Mouse (Mus musculus): ENCODE results near the gene Sema5b. TPM values are rescaled to one million over a fixed set of nuclear protein-coding genes. Genes with fewer than 3 reads are reported as not detected.
A peak's percentile ranks its signal among the peaks of the same experiment; 100 is the strongest.

The Sema5b gene
- polyA plus RNA-seq (2015; fragmentation: Nextera tagmentation; extraction: Ambion mirVana), result 40.8 and 41.7 TPM in 2 replicates

GRCm38 (mm10) chr16:35541117-35541641 is at the start of gene Sema5b:
Sema5b (plus strand) TSS chr16:35541145.
- Histone ChIP-seq H3K9me3 (replicated peaks) (no peaks in the 10 kb centered on the region), H3K36me3 (ENCODE audit: poor library complexity, severe bottlenecking) (peaks cover 18% of the 10 kb centered on the region), H3K4me1 (peaks cover 38% of the 10 kb centered on the region), H3K4me2 (peak within 1 kb of the TSS; percentile 81), H3K4me3 (peak within 1 kb of the TSS; percentile 94), H3K27me3 (peaks cover 7% of the 10 kb centered on the region), H3K9ac (peak within 1 kb of the TSS; percentile 97), H3K27ac (peak within 1 kb of the TSS; percentile 89)
- 0% methylated on average over 38 of the region's 54 CpGs for WGBS
- peak; percentile 88 for ATAC-seq

- Histone ChIP-seq H3K9me3 (replicated peaks) (no peaks in the 10 kb centered on the region), H3K4me3 (no peak overlapping the region), H3K4me2 (no peak overlapping the region), H3K4me1 (no peaks in the 10 kb centered on the region), H3K9ac (no peak overlapping the region), H3K27ac (no peak overlapping the region), H3K27me3 (no peaks in the 10 kb centered on the region), H3K36me3 (ENCODE audit: poor library complexity, severe bottlenecking) (no peaks in the 10 kb centered on the region)
- ATAC-seq, result no peak
- WGBS, result 81% methylated on average over 3 of the region's 3 CpGs
Observed at GRCm38 (mm10) chr16:35500342-35500741, 40.6 kb upstream of the Sema5b start.

- H3K4me1 ChIP-seq, result no peaks in the 10 kb centered on the region
- no peaks in the 10 kb centered on the region for H3K27me3 ChIP-seq
- H3K36me3 ChIP-seq (ENCODE audit: poor library complexity, severe bottlenecking), result no peaks in the 10 kb centered on the region
- no peak overlapping the region for H3K9ac ChIP-seq
- no peak overlapping the region for H3K27ac ChIP-seq
- H3K9me3 ChIP-seq (replicated peaks), result no peaks in the 10 kb centered on the region
- H3K4me3 ChIP-seq, result no peak overlapping the region
- WGBS, result 82% methylated on average over 4 of the region's 4 CpGs
- no peak for ATAC-seq
- no peak overlapping the region for H3K4me2 ChIP-seq
Observed at GRCm38 (mm10) chr16:35501106-35501760, 39.7 kb upstream of the Sema5b start.

- Histone ChIP-seq H3K4me3 (no peak overlapping the region), H3K4me1 (no peaks in the 10 kb centered on the region), H3K27ac (no peak overlapping the region), H3K4me2 (no peak overlapping the region), H3K27me3 (no peaks in the 10 kb centered on the region), H3K36me3 (ENCODE audit: poor library complexity, severe bottlenecking) (no peaks in the 10 kb centered on the region), H3K9me3 (replicated peaks) (no peaks in the 10 kb centered on the region), H3K9ac (no peak overlapping the region)
- WGBS, result 87% methylated on average over 11 of the region's 11 CpGs
- ATAC-seq, result no peak
Observed at GRCm38 (mm10) chr16:35502456-35502855, 38.5 kb upstream of the Sema5b start.

- Histone ChIP-seq H3K4me3 (no peak overlapping the region), H3K9me3 (replicated peaks) (no peaks in the 10 kb centered on the region), H3K27ac (no peak overlapping the region), H3K9ac (no peak overlapping the region), H3K36me3 (ENCODE audit: poor library complexity, severe bottlenecking) (no peaks in the 10 kb centered on the region), H3K4me2 (no peak overlapping the region), H3K27me3 (no peaks in the 10 kb centered on the region), H3K4me1 (no peaks in the 10 kb centered on the region)
- no peak for ATAC-seq
- 84% methylated on average over 8 of the region's 8 CpGs for WGBS
Observed at GRCm38 (mm10) chr16:35504266-35504665, 36.7 kb upstream of the Sema5b start.

- no peak overlapping the region for H3K27ac ChIP-seq
- 84% methylated on average over 4 of the region's 4 CpGs for WGBS
- H3K27me3 ChIP-seq, result no peaks in the 10 kb centered on the region
- H3K9me3 ChIP-seq (replicated peaks), result no peaks in the 10 kb centered on the region
- no peak overlapping the region for H3K9ac ChIP-seq
- H3K4me2 ChIP-seq, result no peak overlapping the region
- ATAC-seq, result no peak
- H3K4me3 ChIP-seq, result no peak overlapping the region
- no peaks in the 10 kb centered on the region for H3K4me1 ChIP-seq
- H3K36me3 ChIP-seq (ENCODE audit: poor library complexity, severe bottlenecking), result no peaks in the 10 kb centered on the region
Observed at GRCm38 (mm10) chr16:35505786-35506185, 35.2 kb upstream of the Sema5b start.

- Histone ChIP-seq H3K9me3 (replicated peaks) (no peaks in the 10 kb centered on the region), H3K27me3 (no peaks in the 10 kb centered on the region), H3K27ac (no peak overlapping the region), H3K36me3 (ENCODE audit: poor library complexity, severe bottlenecking) (no peaks in the 10 kb centered on the region), H3K4me3 (no peak overlapping the region), H3K9ac (no peak overlapping the region), H3K4me1 (no peaks in the 10 kb centered on the region), H3K4me2 (no peak overlapping the region)
- no peak for ATAC-seq
- 91% methylated on average over 6 of the region's 6 CpGs for WGBS
Observed at GRCm38 (mm10) chr16:35508581-35508980, 32.4 kb upstream of the Sema5b start.

GRCm38 (mm10) chr16:35509331-35510070 is 31.4 kb upstream of the Sema5b start:
- no peak overlapping the region for H3K4me2 ChIP-seq
- H3K27me3 ChIP-seq, result no peaks in the 10 kb centered on the region
- H3K27ac ChIP-seq, result no peak overlapping the region
- no peak overlapping the region for H3K4me3 ChIP-seq
- H3K36me3 ChIP-seq (ENCODE audit: poor library complexity, severe bottlenecking), result no peaks in the 10 kb centered on the region
- no peaks in the 10 kb centered on the region for H3K9me3 ChIP-seq (replicated peaks)
- no peak for ATAC-seq
- no peak overlapping the region for H3K9ac ChIP-seq
- H3K4me1 ChIP-seq, result no peaks in the 10 kb centered on the region
- 58% methylated on average over 11 of the region's 11 CpGs for WGBS

GRCm38 (mm10) chr16:35515977-35516612 is 24.9 kb upstream of the Sema5b start:
- WGBS, result 58% methylated on average over 21 of the region's 21 CpGs
- Histone ChIP-seq H3K4me2 (no peak overlapping the region), H3K4me1 (peaks cover 5% of the 10 kb centered on the region; the same call in 1 of the 2 replicates), H3K9ac (no peak overlapping the region), H3K36me3 (ENCODE audit: poor library complexity, severe bottlenecking) (no peaks in the 10 kb centered on the region), H3K9me3 (replicated peaks) (no peaks in the 10 kb centered on the region), H3K27ac (no peak overlapping the region), H3K27me3 (no peaks in the 10 kb centered on the region), H3K4me3 (no peak overlapping the region)
- no peak for ATAC-seq

- Histone ChIP-seq H3K9ac (peak overlapping the region; percentile 1; the same call in 1 of the 2 replicates), H3K4me3 (no peak overlapping the region), H3K4me1 (peaks cover 5% of the 10 kb centered on the region; the same call in 1 of the 2 replicates), H3K4me2 (no peak overlapping the region), H3K36me3 (ENCODE audit: poor library complexity, severe bottlenecking) (no peaks in the 10 kb centered on the region), H3K27me3 (no peaks in the 10 kb centered on the region), H3K27ac (no peak overlapping the region), H3K9me3 (replicated peaks) (no peaks in the 10 kb centered on the region)
- WGBS, result 58% methylated on average over 23 of the region's 23 CpGs
- ATAC-seq, result no peak
Observed at GRCm38 (mm10) chr16:35517976-35518951, 22.7 kb upstream of the Sema5b start.

- WGBS, result 69% methylated on average over 7 of the region's 7 CpGs
- peaks cover 5% of the 10 kb centered on the region; the same call in 1 of the 2 replicates for H3K4me1 ChIP-seq
- ATAC-seq, result no peak
Observed at GRCm38 (mm10) chr16:35519245-35519644, 21.7 kb upstream of the Sema5b start.

More at GRCm38 (mm10) chr16:35519245-35519644, 21.7 kb upstream of the Sema5b start:
- Histone ChIP-seq H3K9me3 (replicated peaks) (no peaks in the 10 kb centered on the region), H3K27ac (no peak overlapping the region), H3K36me3 (ENCODE audit: poor library complexity, severe bottlenecking) (no peaks in the 10 kb centered on the region), H3K9ac (no peak overlapping the region), H3K4me3 (no peak overlapping the region), H3K4me2 (no peak overlapping the region), H3K27me3 (no peaks in the 10 kb centered on the region)

Data from forebrain, embryonic 13.5 days (tissue).